Mouse (Mus musculus) hindbrain, embryonic 11.5 days (tissue): Measurements from ENCODE around the gene Nsun2. TPM values are rescaled to one million over a fixed set of nuclear protein-coding genes. Genes with fewer than 3 reads are reported as not detected.

Experiments
- ATAC-seq: fragments of 200-750 bp; cut with Nextera tagmentation; 2 replicates; pipeline ENCODE4 v1.8.0; 2017; ENCODE audit warnings: mild to moderate bottlenecking, moderate TSS enrichment, moderate library complexity; ENCODE audit not compliant: low FRiP score
- DNase-seq: peaks from one replicate; pipeline ENCODE4 v3.0.0-alpha.2; 2015; ENCODE audit warnings: low spot score
- H3K27ac ChIP-seq: fragments of 300-500 bp; sonication (generic); 2 replicates; pipeline ENCODE4 v1.5.1; 2014; ENCODE audit warnings: mild to moderate bottlenecking, low read depth, low read length
- H3K27me3 ChIP-seq: fragments of 300-500 bp; sonication (generic); 2 replicates; pipeline ENCODE4 v1.6.1; 2014; ENCODE audit warnings: mild to moderate bottlenecking, low read length, moderate library complexity, mixed read lengths; ENCODE audit not compliant: control insufficient read depth, insufficient read depth
- H3K36me3 ChIP-seq: fragments of 300-500 bp; sonication (generic); 2 replicates; pipeline ENCODE4 v1.6.1; 2014; ENCODE audit warnings: mild to moderate bottlenecking, low read length, moderate library complexity, mixed read lengths; ENCODE audit not compliant: control insufficient read depth, insufficient read depth
- H3K4me1 ChIP-seq: fragments of 300-500 bp; sonication (generic); replicated peaks from 2 replicates; pipeline ENCODE4 v1.6.1; 2014; ENCODE audit warnings: low read length, mixed read lengths; ENCODE audit not compliant: control insufficient read depth, insufficient read depth
- H3K4me2 ChIP-seq: fragments of 300-500 bp; sonication (generic); replicated peaks from 2 replicates; pipeline ENCODE4 v1.6.1; 2014; ENCODE audit warnings: mild to moderate bottlenecking, low read depth, low read length
- H3K4me3 ChIP-seq: fragments of 300-500 bp; sonication (generic); 2 replicates; pipeline ENCODE4 v1.5.1; 2014; ENCODE audit warnings: low read depth, low read length
- H3K9ac ChIP-seq: fragments of 300-500 bp; sonication (generic); 2 replicates; pipeline ENCODE4 v1.6.1; 2014; ENCODE audit warnings: low read depth, low read length
- H3K9me3 ChIP-seq: fragments of 300-500 bp; sonication (generic); 2 replicates; pipeline ENCODE4 v1.6.1; 2016; ENCODE audit warnings: low read length; ENCODE audit not compliant: control insufficient read depth
- WGBS: fragments of 180-500 bp; shearing (Covaris S2); extraction: QIAGEN DNeasy Blood & Tissue Kit; methylation state at CpG from one replicate; pipeline ENCODE4 v1.1.7; 2014; 5-methylcytosine and 5-hydroxymethylcytosine counted together
- polyA plus RNA-seq: library from polyadenylated mRNA; unstranded; fragments of >200 nt; fragmentation: Nextera tagmentation; extraction: Ambion mirVana; gene quantifications from 2 replicates; pipeline ENCODE4 v1.2.1, GENCODE M21; 2014

Nsun2 gene
- polyA plus RNA-seq, 1 experiment from 2014 or later: 114 TPM

DNA sequence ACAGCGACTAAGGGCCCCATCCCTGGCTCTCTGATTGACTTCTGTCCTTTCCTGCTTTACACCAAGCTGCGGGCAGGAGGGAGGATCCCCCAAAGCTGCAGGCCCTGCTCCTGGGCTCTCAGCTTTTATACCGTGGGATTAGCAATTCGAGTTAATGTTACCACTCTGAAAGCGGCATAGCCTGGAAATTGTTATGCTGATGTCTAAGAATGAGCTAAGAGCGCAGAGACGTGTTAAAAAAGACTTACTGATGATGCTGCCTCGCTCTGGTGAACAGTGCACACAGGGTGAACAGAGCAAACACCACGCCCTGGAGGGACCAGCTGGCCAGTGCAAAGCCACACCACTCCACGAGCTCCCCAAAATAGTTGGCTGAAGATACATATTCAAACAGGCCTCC lies 52.8 kb downstream of the Nsun2 start:
- Histone ChIP-seq H3K4me3 (no peak overlapping the region), H3K27ac (no peak overlapping the region), H3K9me3 (no peaks in the 10 kb centered on the region), H3K4me1 (no peaks in the 10 kb centered on the region), H3K4me2 (no peak overlapping the region), H3K36me3 (no peaks in the 10 kb centered on the region), H3K9ac (no peak overlapping the region), H3K27me3 (no peaks in the 10 kb centered on the region)
- DNase-seq: no peak
- ATAC-seq: no peak
- 62% methylated on average over 10 of the region's 10 CpGs for WGBS

DNA sequence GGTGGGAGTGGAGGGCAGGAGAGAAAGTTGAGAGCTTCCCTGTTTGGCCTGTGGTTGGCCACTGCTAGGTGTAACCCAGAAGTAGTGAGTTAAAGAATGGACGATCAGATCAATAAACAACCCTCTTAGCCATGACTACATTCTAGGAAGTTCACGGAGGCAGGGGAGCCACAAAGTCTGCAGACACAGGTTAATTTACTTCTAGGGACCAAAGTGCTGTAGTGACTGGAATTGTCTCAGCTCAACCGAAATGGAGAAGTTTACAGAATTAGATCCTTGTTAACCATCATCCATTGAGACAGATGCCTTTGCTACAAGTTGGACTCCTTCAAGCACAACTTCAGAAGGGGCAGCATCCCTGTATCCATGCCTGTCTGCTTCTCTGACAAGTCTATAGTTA lies 54.3 kb downstream of the Nsun2 start:
- DNase-seq: no peak
- no peak overlapping the region for H3K4me3 ChIP-seq
- H3K4me2 ChIP-seq: no peak overlapping the region
- no peaks in the 10 kb centered on the region for H3K4me1 ChIP-seq
- no peak overlapping the region for H3K9ac ChIP-seq
- 87% methylated on average over 3 of the region's 3 CpGs for WGBS
- H3K36me3 ChIP-seq: no peaks in the 10 kb centered on the region
- no peaks in the 10 kb centered on the region for H3K27me3 ChIP-seq
- H3K27ac ChIP-seq: no peak overlapping the region
- no peak for ATAC-seq
- no peaks in the 10 kb centered on the region for H3K9me3 ChIP-seq

DNA sequence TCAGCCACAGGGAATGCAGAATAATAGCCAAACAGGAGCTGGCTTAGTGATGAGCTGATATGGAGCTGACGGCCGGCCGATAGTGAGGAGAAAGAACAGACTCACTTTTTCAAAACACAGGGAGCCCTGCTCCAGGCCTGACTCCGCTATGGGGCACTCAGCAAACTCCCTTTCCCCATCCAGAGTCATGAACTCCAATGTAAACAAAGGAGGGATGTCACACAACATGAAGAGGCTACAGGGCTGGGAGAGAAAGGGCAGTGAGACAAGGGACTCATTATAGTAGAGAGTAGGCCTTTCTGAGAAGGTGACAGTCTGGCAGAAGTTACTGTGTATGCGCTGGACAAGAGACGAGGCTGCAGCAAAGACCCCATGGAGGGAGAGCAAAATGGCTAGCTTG lies 54.7 kb downstream of the Nsun2 start:
- Histone ChIP-seq H3K27ac (no peak overlapping the region), H3K9ac (no peak overlapping the region), H3K9me3 (no peaks in the 10 kb centered on the region), H3K36me3 (no peaks in the 10 kb centered on the region), H3K27me3 (no peaks in the 10 kb centered on the region), H3K4me1 (no peaks in the 10 kb centered on the region), H3K4me2 (no peak overlapping the region), H3K4me3 (no peak overlapping the region)
- WGBS: 70% methylated on average over 6 of the region's 6 CpGs
- ATAC-seq (no peak), DNase-seq (no peak)

DNA sequence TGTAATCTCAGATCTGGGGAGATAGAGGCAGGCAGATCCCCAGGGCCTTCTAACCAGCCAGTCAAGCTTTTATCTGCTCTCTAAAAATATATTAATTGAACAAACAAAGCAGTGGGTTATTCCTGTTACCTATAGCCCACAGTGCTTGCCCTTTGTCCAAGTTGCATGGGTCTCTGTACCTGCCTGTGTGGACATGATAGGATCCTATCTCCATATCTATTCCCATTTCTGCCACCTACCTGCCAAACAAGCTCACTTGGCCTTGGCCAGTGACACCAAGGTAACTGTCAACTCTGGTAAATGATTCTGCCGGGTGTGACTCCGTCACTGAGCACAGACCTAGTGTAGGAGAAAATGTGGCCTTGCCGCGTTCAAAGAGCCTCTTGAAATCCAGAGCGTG lies 57.8 kb downstream of the Nsun2 start:
- Histone ChIP-seq H3K9me3 (no peaks in the 10 kb centered on the region), H3K4me2 (no peak overlapping the region), H3K9ac (no peak overlapping the region), H3K4me1 (no peaks in the 10 kb centered on the region), H3K27ac (no peak overlapping the region), H3K36me3 (no peaks in the 10 kb centered on the region), H3K4me3 (no peak overlapping the region), H3K27me3 (no peaks in the 10 kb centered on the region)
- WGBS: 90% methylated on average over 5 of the region's 5 CpGs
- DNase-seq (no peak), ATAC-seq (no peak)

DNA sequence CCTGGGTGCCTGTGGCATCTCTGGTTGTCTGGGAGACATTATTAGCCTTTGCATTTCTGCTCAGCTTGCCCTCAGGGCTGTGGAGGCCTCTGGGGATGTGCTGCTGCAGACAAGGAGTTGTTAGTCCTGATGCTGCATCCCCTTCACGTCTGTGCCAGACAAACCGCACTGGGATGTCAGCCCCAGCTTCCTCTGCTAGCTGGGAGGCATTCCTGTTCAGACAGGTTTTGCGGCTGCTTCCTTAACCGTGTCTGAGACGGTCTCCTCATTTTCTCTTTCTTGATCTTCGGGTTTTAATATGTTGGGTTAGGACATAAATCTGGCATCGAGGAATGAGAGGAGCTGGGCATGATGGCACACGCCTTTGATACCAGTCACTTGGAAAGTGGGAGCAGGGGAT lies 58.7 kb downstream of the Nsun2 start:
- Histone ChIP-seq H3K36me3 (no peaks in the 10 kb centered on the region), H3K27me3 (no peaks in the 10 kb centered on the region), H3K4me1 (no peaks in the 10 kb centered on the region), H3K9me3 (no peaks in the 10 kb centered on the region), H3K4me3 (no peak overlapping the region), H3K9ac (no peak overlapping the region), H3K4me2 (no peak overlapping the region), H3K27ac (no peak overlapping the region)
- ATAC-seq (no peak), DNase-seq (no peak)
- 82% methylated on average over 8 of the region's 8 CpGs for WGBS

DNA sequence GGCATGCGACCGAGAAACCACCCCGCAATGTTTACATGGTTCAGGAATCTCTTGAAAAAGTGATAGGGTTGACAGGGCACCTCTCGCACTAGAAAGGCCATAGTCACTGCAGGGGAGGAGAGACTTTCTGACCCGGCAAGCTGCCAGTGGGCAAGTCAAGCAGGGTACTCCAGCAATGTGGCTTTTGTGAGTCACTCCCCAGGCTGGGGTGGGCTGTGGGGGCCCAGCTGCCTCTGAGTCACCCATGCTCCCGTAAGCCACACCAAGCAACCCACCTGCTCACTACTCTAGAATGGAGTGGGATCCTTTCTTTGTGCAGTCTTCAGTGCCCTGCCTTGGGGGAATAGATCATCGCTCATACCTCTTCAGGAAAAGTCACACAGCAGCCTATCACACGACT lies 59.9 kb downstream of the Nsun2 start:
- Histone ChIP-seq H3K9ac (no peak overlapping the region), H3K27me3 (no peaks in the 10 kb centered on the region), H3K36me3 (no peaks in the 10 kb centered on the region), H3K4me1 (no peaks in the 10 kb centered on the region), H3K27ac (no peak overlapping the region), H3K9me3 (no peaks in the 10 kb centered on the region), H3K4me3 (no peak overlapping the region), H3K4me2 (no peak overlapping the region)
- ATAC-seq (no peak), DNase-seq (no peak)
- WGBS: 78% methylated on average over 8 of the region's 8 CpGs

DNA sequence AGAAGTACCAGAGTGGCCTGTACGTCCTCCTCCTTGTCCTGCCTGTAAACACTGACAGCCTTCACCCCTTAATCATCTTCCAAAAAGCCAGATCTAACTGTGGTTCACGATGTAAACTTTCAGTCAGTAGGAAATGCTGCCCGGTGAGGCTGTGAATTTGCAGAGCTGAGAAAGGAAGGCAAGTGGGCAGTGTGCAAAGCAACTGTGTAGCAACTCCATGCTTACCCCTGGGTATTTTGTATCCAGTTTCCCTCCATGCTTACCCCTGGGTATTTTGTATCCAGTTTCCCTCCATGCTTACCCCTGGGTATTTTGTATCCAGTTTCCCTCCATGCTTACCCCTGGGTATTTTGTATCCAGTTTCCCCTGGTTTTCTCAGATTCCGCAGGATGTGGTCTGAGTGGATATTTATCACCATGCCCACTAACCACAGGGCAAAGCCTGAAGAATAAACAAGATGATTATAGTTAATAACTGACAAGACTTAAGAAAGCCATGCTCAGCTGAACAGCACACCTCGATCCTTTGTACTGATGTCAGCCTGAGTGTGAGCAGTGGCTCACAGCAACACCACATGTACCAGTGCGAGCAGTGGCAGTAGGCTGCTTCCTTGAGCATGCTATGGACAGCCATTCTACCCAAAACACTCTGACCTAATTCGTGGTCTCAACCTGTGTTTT lies 61.2 kb downstream of the Nsun2 start:
- Histone ChIP-seq H3K36me3 (no peaks in the 10 kb centered on the region), H3K27ac (no peak overlapping the region), H3K4me2 (no peak overlapping the region), H3K4me3 (no peak overlapping the region), H3K9me3 (no peaks in the 10 kb centered on the region), H3K4me1 (no peaks in the 10 kb centered on the region), H3K27me3 (no peaks in the 10 kb centered on the region), H3K9ac (no peak overlapping the region)
- WGBS: 86% methylated on average over 7 of the region's 7 CpGs
- ATAC-seq (no peak), DNase-seq (no peak)

DNA sequence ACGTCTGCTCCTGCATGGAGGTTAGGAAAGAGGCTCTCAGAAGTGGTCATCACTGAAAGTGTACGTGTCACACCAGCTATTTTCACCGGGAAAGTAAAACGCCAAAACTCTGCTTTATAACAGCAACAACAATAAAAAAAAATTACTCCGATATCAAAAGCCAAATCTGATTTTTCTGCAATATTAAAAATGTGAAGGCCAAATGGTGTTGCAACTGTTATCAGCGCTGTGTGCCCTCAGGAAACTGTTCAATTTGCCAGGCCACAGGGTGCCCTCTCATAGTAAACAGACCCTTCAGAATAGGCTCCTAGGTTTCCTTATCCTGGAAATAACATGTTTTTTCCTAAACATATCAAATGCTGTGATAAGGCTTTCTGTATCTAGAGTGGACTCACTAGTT lies 62.4 kb downstream of the Nsun2 start:
- 92% methylated on average over 6 of the region's 6 CpGs for WGBS
- ATAC-seq: no peak
- Histone ChIP-seq H3K9ac (no peak overlapping the region), H3K4me3 (no peak overlapping the region), H3K4me1 (no peaks in the 10 kb centered on the region), H3K27me3 (no peaks in the 10 kb centered on the region), H3K36me3 (no peaks in the 10 kb centered on the region), H3K9me3 (no peaks in the 10 kb centered on the region), H3K4me2 (no peak overlapping the region), H3K27ac (no peak overlapping the region)
- no peak for DNase-seq

DNA sequence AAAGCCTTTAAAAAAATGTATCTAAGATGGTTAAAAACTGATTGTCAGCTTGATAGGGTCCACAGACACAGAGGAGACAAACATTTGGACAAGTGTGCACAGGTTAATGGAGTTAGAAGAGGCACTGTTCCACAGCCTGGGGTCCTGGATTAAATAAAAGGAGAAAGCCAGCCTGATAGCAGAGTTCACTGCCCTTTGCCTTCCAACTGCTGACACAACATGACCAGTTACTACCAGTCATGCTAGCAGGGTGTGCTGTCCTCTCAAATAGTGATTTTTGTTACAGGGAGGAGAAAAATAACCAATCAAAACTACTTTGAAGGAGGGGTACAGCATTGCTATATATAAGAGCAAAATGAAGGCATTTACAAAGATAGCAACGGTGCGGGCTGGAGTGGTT lies 63.0 kb downstream of the Nsun2 start:
- Histone ChIP-seq H3K9me3 (no peaks in the 10 kb centered on the region), H3K27me3 (no peaks in the 10 kb centered on the region), H3K27ac (no peak overlapping the region), H3K4me1 (no peaks in the 10 kb centered on the region), H3K9ac (no peak overlapping the region), H3K4me3 (no peak overlapping the region), H3K4me2 (no peak overlapping the region), H3K36me3 (no peaks in the 10 kb centered on the region)
- ATAC-seq (no peak), DNase-seq (no peak)
- WGBS: 93% methylated on average over 2 of the region's 2 CpGs
